ENCODE assay signal across 22 mouse cellular contexts in the genomic region with DNA sequence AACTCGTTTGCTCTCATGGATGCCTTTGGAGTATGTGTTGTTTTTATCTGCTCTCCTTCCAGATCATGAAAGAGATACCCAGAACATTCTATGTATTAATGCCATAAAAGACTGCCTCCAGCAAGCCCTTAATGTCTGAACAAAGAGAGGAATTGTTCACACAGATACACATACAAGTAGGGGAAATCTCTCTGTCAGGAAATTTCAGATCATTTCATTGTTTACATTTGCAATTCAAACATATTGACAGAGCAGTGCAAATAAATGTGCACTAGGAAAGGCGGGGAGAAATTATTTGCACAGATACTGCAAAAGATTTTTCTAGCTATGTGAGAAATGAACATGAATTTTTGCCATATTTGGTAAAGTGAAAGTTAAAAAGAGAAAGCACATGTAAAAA.
DNase-seq lines count a peak whose midpoint lies in the region; ATAC-seq and TF ChIP-seq lines count a peak whose summit lies in the region.
"Had no signal": no experiment of that assay in that cellular context is flagged by ENCODE, and none has a peak within 500 bp of the region (broad histone marks: within the 10 kb centered on the region; RNA-seq: fewer than 3 reads in every experiment).

No protein-coding gene starts in this region.

- no peaks in the 10 kb centered on the region for H3K9me3 ChIP-seq in liver, embryonic 12.5 days (replicated peaks)
- H3K9me3 ChIP-seq in midbrain, embryonic 14.5 days (ENCODE audit: control insufficient read depth, low read length): no peaks in the 10 kb centered on the region
- no peaks in the 10 kb centered on the region for H3K9me3 ChIP-seq in midbrain, embryonic 16.5 days (replicated peaks; ENCODE audit: control insufficient read depth, low read length, poor library complexity, severe bottlenecking)
- no peaks in the 10 kb centered on the region for H3K9me3 ChIP-seq in liver, postnatal 0 days (ENCODE audit: low read length)
- H3K9me3 ChIP-seq: forebrain, embryonic 10.5 days; forebrain, embryonic 13.5 days; hindbrain, embryonic 12.5 days; hindbrain, embryonic 15.5 days had no signal

- WGBS in liver, adult 2 months: 10% methylated on average over 2 of the region's 2 CpGs
- 28% methylated on average over 2 of the region's 2 CpGs for WGBS in liver, embryonic 12.5 days (ENCODE audit: insufficient replicate concordance)
- 58% methylated on average over 2 of the region's 2 CpGs for WGBS in midbrain, embryonic 14.5 days
- 33% methylated on average over 2 of the region's 2 CpGs for WGBS in midbrain, embryonic 16.5 days
- 35% methylated on average over 2 of the region's 2 CpGs for WGBS in liver, postnatal 0 days (ENCODE audit: insufficient replicate concordance)

- H3K36me3 ChIP-seq in liver, adult 2 months (ENCODE audit: control insufficient read depth, insufficient read depth, low read length): no peaks in the 10 kb centered on the region
- no peaks in the 10 kb centered on the region for H3K36me3 ChIP-seq in liver, embryonic 12.5 days
- no peaks in the 10 kb centered on the region for H3K36me3 ChIP-seq in midbrain, embryonic 14.5 days (ENCODE audit: control insufficient read depth, insufficient read depth, low read length)
- no peaks in the 10 kb centered on the region for H3K36me3 ChIP-seq in midbrain, embryonic 16.5 days (ENCODE audit: control insufficient read depth, insufficient read depth, low read length)
- no peaks in the 10 kb centered on the region for H3K36me3 ChIP-seq in liver, postnatal 0 days (replicated peaks; ENCODE audit: insufficient read depth, low read length)
- H3K36me3 ChIP-seq: forebrain, embryonic 10.5 days; hindbrain, embryonic 12.5 days; hindbrain, embryonic 15.5 days had no signal

- no peak overlapping the region for H3K4me3 ChIP-seq in liver, adult 2 months (ENCODE audit: insufficient read depth, low read depth, low read length)
- H3K4me3 ChIP-seq in liver, embryonic 12.5 days: no peak overlapping the region
- no peak overlapping the region for H3K4me3 ChIP-seq in midbrain, embryonic 14.5 days (replicated peaks; ENCODE audit: low read depth, low read length)
- H3K4me3 ChIP-seq in midbrain, embryonic 16.5 days (ENCODE audit: low read depth, low read length): no peak overlapping the region
- no peak overlapping the region for H3K4me3 ChIP-seq in liver, postnatal 0 days (ENCODE audit: low read depth, low read length)
- H3K4me3 ChIP-seq: forebrain, embryonic 10.5 days; forebrain, embryonic 13.5 days; gastrocnemius, adult 2 months; hindbrain, embryonic 12.5 days; hindbrain, embryonic 15.5 days had no signal

- no peak for ATAC-seq in liver, embryonic 12.5 days
- ATAC-seq in midbrain, embryonic 14.5 days (ENCODE audit: low FRiP score, low TSS enrichment): no peak
- no peak for ATAC-seq in midbrain, embryonic 16.5 days
- no peak for ATAC-seq in liver, postnatal 0 days
- ATAC-seq: forebrain, embryonic 13.5 days; forebrain, postnatal 0 days had no signal

- no peak overlapping the region for H3K4me2 ChIP-seq in liver, embryonic 12.5 days
- H3K4me2 ChIP-seq in midbrain, embryonic 14.5 days (ENCODE audit: low read length): no peak overlapping the region
- H3K4me2 ChIP-seq in midbrain, embryonic 16.5 days (ENCODE audit: low read length): no peak overlapping the region
- no peak overlapping the region for H3K4me2 ChIP-seq in liver, postnatal 0 days (ENCODE audit: low read depth, low read length)
- H3K4me2 ChIP-seq: forebrain, embryonic 13.5 days; heart, embryonic 11.5 days; hindbrain, embryonic 12.5 days; hindbrain, embryonic 15.5 days had no signal

- no peaks in the 10 kb centered on the region for H3K27me3 ChIP-seq in liver, adult 2 months (ENCODE audit: control insufficient read depth, insufficient read depth, low read length)
- no peaks in the 10 kb centered on the region for H3K27me3 ChIP-seq in liver, embryonic 12.5 days (replicated peaks)
- H3K27me3 ChIP-seq in midbrain, embryonic 14.5 days (ENCODE audit: control insufficient read depth, insufficient read depth, low read length): no peaks in the 10 kb centered on the region
- no peaks in the 10 kb centered on the region for H3K27me3 ChIP-seq in midbrain, embryonic 16.5 days (ENCODE audit: control insufficient read depth, insufficient read depth, low read depth, low read length)
- H3K27me3 ChIP-seq in liver, postnatal 0 days (ENCODE audit: insufficient read depth, low read length): no peaks in the 10 kb centered on the region
- H3K27me3 ChIP-seq: forebrain, embryonic 13.5 days; hindbrain, embryonic 12.5 days; hindbrain, embryonic 15.5 days had no signal

- TF ChIP-seq EP300 in liver, postnatal 0 days (IDR thresholded peaks at IDR 0.05; ENCODE audit: low read depth): no peak

- no peak for TF ChIP-seq POLR2A in liver, adult 2 months (IDR thresholded peaks at IDR 0.05; ENCODE audit: extremely low read depth, insufficient read depth, low read length)
- no peak for TF ChIP-seq POLR2A in brain, embryonic 14.5 days (IDR thresholded peaks at IDR 0.05; ENCODE audit: borderline replicate concordance, extremely low read depth, insufficient read depth, insufficient read length, poor library complexity, severe bottlenecking)

- no peak overlapping the region for H3K27ac ChIP-seq in liver, adult 2 months (replicated peaks; ENCODE audit: insufficient read depth, low read depth, low read length)
- no peak overlapping the region for H3K27ac ChIP-seq in liver, embryonic 12.5 days
- no peak overlapping the region for H3K27ac ChIP-seq in midbrain, embryonic 14.5 days (replicated peaks; ENCODE audit: low read depth, low read length)
- no peak overlapping the region for H3K27ac ChIP-seq in midbrain, embryonic 16.5 days (ENCODE audit: low read length)
- H3K27ac ChIP-seq in liver, postnatal 0 days (ENCODE audit: low read depth): no peak overlapping the region
- H3K27ac ChIP-seq: forebrain, embryonic 10.5 days; forebrain, embryonic 13.5 days; gastrocnemius, adult 2 months; hindbrain, embryonic 12.5 days; hindbrain, embryonic 15.5 days had no signal

- peak; percentile 1 for DNase-seq in liver, adult 2 months (ENCODE audit: extremely low read depth, low read depth, low spot score)
- DNase-seq in midbrain, embryonic 14.5 days: peak; percentile 9
- peak; percentile 27 for DNase-seq in brain, embryonic 14.5 days (ENCODE audit: low read depth)
- DNase-seq in cerebellum, adult 11-12 months: no peak
- DNase-seq in liver, postnatal 0 days: no peak
- DNase-seq: adrenal gland, adult 2 months; adrenal gland, postnatal 14 days; B cell, adult 2 months; cerebellum, adult 18-20 months; cerebellum, adult 9-10 months; cerebellum, postnatal 14 days; forebrain, postnatal 0 days; gastrocnemius, adult 2 months; gastrocnemius, postnatal 14 days; heart, adult 11 months had no signal

- H3K79me2 ChIP-seq in liver, adult 2 months (ENCODE audit: control insufficient read depth, insufficient read depth, low read length): no peaks in the 10 kb centered on the region

- H3K9ac ChIP-seq in liver, adult 2 months (ENCODE audit: low read depth, low read length): no peak overlapping the region
- no peak overlapping the region for H3K9ac ChIP-seq in liver, embryonic 12.5 days
- H3K9ac ChIP-seq in midbrain, embryonic 14.5 days (replicated peaks; ENCODE audit: low read length): no peak overlapping the region
- no peak overlapping the region for H3K9ac ChIP-seq in midbrain, embryonic 16.5 days (ENCODE audit: low read depth, low read length)
- no peak overlapping the region for H3K9ac ChIP-seq in liver, postnatal 0 days (replicated peaks)
- H3K9ac ChIP-seq: forebrain, embryonic 13.5 days; forebrain, postnatal 0 days; hindbrain, embryonic 12.5 days; hindbrain, embryonic 15.5 days had no signal

- peaks cover 5% of the 10 kb centered on the region; the same call in 1 of the 2 replicates for H3K4me1 ChIP-seq in liver, adult 2 months (ENCODE audit: control insufficient read depth, insufficient read depth, low read length)
- H3K4me1 ChIP-seq in liver, embryonic 12.5 days: no peaks in the 10 kb centered on the region
- H3K4me1 ChIP-seq in midbrain, embryonic 14.5 days (ENCODE audit: control insufficient read depth, insufficient read depth, low read length): no peaks in the 10 kb centered on the region
- H3K4me1 ChIP-seq in midbrain, embryonic 16.5 days (ENCODE audit: control insufficient read depth, insufficient read depth, low read length): peaks cover under 1% of the 10 kb centered on the region
- H3K4me1 ChIP-seq in liver, postnatal 0 days (ENCODE audit: insufficient read depth): no peaks in the 10 kb centered on the region
- H3K4me1 ChIP-seq: hindbrain, embryonic 12.5 days; hindbrain, embryonic 15.5 days had no signal

- no peak for TF ChIP-seq CTCF in liver, adult 2 months (IDR thresholded peaks at IDR 0.05; ENCODE audit: low read depth, low read length)
- no peak for TF ChIP-seq CTCF in brain, embryonic 14.5 days (IDR thresholded peaks at IDR 0.05; ENCODE audit: borderline replicate concordance, extremely low read depth, insufficient read depth, insufficient read length)
- TF ChIP-seq CTCF in liver, postnatal 0 days (IDR thresholded peaks at IDR 0.05; ENCODE audit: low read depth): no peak

Comparison
In these comparisons a context has a peak if more than half of its experiments do, and no peak if none do; other contexts are left out.
1. DNase-seq: peak in liver, adult 2 months (single experiment), midbrain, embryonic 14.5 days (single experiment) and brain, embryonic 14.5 days (single experiment); none in cerebellum, adult 11-12 months (single experiment) and liver, postnatal 0 days (single experiment).